Mouse (Mus musculus): Measurements from ENCODE around the gene Tmem253. TPM values are rescaled to one million over a fixed set of nuclear protein-coding genes. Genes with fewer than 3 reads are reported as not detected.

Tmem253 gene
- total RNA-seq, 2 experiments from 2014 or later = 0.84 to 1.2 TPM

DNA sequence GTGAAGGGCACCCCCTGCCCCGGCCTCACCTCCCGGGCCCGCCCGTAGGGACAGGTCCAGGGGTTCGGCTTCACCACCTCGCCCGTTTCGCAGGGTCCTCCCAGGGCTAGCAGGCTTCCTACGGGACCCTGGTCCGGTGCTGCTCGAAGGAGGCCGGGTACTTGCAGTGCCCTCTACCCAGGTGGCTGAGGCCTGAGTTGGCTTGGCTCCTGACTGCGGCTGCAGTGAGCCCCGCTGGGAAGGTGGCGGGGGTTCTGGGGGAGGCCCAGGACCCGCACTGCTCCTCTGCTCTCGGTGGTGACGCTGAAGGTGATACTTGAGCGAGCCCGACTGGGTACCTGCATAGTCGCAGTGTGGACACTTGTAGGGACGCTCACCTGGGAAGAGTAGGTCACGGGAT is 8.7 kb upstream of the Tmem253 start:
- no peak for DNase-seq (ENCODE audit: low spot score)

- peak; percentile 90 for DNase-seq (ENCODE audit: low spot score)
Observed at GRCm38 (mm10) chr14:52008321-52009203, 6.9 kb upstream of the Tmem253 start.

DNA sequence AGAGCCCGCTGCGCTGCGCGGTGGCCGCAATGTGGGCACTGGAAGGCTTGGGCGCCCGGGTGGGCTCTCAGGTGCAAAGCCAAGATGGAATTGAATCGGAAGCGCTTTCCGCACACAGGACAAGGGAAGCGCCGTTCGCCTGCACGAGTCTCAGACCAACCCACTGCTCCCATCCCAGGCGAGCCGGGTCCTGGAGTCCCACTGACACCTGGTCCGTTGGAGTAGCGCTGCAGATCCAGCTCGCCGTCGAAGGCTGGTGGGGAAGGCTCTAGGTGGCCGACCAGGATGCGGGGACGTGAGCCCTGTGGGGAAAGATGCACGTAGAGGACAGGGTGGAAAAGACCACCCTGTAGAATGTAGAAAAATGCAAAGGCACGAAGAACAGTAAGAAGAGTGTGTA is 6.1 kb upstream of the Tmem253 start:
- no peak for DNase-seq (ENCODE audit: low spot score)

DNA sequence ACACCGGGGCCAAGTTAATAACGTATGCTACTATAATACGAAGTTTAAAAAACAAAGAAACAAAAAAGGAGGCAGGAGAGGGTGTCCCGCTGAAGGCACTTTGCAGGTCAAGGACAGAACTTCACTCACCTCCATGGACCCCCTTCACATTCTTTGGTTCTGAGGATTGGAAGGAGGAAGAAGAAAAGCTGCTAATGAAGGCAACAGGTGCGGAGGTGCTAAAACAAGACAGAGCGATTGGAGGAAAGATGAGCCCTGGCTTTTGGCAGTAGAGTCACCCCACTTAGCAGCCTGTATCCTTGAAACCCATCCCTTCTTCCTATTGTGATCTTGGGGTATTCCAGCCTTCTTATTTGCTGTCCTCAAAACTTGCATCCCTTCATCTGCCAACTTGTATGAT is 5.6 kb upstream of the Tmem253 start:
- no peak for DNase-seq (ENCODE audit: low spot score)

- DNase-seq (ENCODE audit: low spot score) = no peak
Observed at GRCm38 (mm10) chr14:52010446-52011111, 4.9 kb upstream of the Tmem253 start.

GRCm38 (mm10) chr14:52011683-52012082 is 3.8 kb upstream of the Tmem253 start:
- no peak for DNase-seq (ENCODE audit: low spot score)

GRCm38 (mm10) chr14:52012085-52012484 is 3.4 kb upstream of the Tmem253 start:
- no peak for DNase-seq (ENCODE audit: low spot score)

DNA sequence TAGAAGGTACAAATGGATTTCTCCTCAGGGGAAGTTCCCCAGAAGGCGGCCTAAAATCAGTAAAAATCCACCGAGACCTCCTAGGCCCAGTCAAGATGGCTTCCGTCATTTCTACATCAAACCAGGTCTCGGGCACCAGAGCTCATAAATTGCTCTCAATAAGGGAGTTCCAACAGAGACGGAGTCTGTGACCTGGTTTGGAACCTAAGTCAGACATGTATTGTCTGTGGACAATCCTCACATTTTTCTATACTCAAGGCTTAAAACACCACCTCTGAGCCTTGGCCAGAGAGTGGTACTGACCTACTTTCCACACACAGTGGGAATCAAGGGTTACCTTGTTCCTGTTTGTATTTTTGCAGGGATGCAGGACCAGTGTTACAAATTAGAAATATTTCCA is 2.9 kb upstream of the Tmem253 start:
- no peak for DNase-seq (ENCODE audit: low spot score)

- DNase-seq (ENCODE audit: low spot score) = no peak
Observed at GRCm38 (mm10) chr14:52013021-52013610, 2.3 kb upstream of the Tmem253 start.

DNA sequence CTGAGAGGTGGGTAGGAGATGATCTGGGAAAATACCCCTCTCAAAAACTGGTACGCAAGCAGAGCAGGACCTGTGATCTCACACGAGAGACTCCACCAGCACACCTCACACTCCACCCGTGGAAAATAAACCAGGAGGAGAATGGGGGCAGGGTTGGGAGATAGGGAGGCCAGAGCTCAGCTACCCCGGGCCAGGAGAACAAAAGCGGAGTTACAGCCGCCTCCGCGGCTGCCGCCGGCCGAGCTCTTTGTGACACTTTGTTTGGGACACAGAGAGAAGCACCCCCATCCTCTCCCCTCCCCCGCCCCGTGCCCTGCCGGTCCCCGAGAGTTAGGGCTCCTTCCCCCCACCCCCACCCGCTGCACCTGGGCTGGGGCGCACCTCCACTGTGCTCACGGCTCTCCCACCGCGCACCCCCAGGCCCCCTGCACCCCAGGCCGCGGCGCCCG is 1.7 kb upstream of the Tmem253 start:
- DNase-seq (ENCODE audit: low spot score) = no peak

DNA sequence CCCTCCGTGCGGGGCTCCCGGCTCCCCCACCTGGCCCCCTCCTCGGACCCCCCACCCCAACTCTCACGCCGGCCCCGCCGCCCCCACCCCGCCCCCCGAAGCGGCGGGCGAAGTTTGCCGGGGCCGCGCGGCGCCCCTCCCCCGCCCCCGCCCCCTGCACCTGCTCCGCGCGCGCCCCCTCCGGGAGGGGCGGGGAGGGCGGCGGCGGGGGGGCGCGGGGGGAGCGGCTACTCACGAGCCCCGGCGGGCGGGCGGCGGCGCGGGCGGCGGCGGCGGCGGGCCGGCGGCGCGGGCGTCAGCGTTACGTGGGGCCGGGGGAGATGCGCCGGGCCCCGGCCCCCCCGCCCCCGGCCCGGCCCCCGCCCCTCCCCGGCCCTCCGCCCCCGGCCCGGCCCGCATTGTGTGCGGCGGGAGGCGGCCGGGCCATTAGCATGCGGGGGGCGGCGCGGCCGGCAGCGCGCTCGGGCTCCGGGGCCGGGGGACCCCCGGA is 1.1 kb upstream of the Tmem253 start:
- no peak for DNase-seq (ENCODE audit: low spot score)

GRCm38 (mm10) chr14:52014761-52015311 is 622 bp upstream of the Tmem253 start:
- peak; percentile 42 for DNase-seq (ENCODE audit: low spot score)

- DNase-seq (ENCODE audit: low spot score) = no peak
Observed at GRCm38 (mm10) chr14:52016625-52017405, 1.4 kb downstream of the Tmem253 start.

DNA sequence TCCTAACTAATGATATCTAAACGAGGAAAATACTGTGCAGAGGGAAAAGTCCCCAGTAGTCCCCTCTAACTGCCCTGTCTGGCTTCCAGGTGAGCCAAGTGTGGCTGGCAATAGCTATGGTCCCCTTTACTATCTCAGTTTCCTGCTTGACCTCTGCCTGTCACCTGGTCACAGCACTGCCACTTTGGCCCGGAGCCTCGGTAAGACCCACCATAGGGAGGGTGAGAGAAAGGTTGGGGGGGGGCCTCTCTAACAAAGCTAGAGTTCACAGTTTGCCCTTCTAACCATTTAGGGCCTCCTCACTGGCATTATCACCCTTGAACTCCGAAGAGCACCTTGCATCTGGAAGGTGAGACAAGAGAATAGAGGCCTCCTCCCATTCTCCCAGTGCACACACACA is 2.2 kb downstream of the Tmem253 start:
- no peak for DNase-seq (ENCODE audit: low spot score)

DNA sequence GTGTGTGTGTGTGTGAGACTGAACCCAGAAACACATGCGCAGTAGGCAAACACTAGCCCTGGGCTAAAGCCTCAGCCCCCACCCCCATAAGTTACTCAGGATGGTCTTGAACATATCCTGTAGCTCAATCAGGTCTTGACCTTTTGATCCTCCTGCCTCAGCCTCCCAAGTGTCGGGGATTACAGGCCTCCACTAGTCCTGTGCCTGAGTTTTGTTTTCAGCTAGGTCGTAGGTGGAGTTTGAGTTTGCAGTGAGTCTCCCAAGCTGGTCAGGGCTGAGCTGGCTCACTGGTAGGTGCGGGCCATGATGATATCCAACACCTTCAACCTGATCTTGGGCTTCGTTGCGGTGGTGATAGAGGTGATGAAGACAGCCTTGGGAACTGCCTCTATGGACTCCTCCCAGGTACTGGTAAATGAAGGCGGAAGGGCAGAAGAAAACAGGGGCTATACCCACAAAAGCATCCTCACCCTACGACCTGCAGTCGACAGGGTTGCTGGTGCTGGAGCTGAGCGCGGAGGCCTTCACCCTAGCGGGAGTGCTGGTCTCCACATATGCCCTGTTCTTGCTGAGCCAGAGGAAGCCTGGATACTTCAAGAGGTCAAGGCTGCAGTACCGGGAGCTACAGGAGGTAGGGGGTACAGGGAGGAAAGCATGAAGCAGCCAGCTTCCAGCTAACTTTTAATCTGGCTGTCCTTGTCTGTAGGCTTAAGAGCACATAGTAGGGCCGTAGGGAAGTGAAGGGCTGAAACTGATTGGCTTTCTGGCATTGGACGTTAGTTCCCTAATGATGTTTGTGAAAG is 3.0 kb downstream of the Tmem253 start:
- DNase-seq (ENCODE audit: low spot score) = no peak

GRCm38 (mm10) chr14:52019051-52019589 is 3.7 kb downstream of the Tmem253 start:
- no peak for DNase-seq (ENCODE audit: low spot score)

DNA sequence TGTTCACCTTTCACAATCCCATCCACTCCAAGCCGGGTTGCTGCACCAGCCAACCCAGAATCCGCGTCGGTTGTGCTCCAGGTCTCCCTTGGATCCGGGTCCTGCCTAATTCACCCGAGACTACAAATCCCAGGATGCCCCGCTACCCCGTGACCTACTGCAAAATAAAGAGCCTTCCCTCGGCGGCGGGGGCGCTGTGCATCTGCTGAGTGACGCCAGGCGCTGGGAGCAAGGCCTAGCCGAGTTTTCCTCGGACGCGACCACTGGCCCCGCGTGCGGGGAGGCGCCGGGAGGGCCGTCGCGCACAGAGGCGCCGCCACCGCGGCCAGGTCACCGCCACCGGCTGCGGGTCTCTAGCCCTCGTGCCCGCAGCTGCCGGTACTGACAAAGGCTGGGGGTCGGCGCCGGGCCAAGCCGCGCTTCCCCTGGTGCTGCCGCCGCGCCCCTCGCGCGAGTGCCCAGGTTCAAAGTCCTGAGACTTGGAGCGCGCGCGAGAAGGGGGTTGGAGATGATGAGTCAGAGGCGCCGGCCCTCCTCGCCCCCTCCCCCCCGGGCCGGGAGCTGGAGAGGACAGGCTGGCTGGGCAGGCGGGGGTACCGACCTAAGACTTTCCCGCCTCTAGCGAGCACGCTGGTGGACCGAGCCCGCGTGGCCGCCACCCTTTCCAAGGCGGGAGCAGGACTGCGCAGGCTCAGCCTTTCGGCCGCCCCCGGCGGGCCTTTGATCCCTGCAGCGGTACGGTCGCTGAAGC is 4.3 kb downstream of the Tmem253 start:
- peak; percentile 97 for DNase-seq (ENCODE audit: low spot score)

DNA sequence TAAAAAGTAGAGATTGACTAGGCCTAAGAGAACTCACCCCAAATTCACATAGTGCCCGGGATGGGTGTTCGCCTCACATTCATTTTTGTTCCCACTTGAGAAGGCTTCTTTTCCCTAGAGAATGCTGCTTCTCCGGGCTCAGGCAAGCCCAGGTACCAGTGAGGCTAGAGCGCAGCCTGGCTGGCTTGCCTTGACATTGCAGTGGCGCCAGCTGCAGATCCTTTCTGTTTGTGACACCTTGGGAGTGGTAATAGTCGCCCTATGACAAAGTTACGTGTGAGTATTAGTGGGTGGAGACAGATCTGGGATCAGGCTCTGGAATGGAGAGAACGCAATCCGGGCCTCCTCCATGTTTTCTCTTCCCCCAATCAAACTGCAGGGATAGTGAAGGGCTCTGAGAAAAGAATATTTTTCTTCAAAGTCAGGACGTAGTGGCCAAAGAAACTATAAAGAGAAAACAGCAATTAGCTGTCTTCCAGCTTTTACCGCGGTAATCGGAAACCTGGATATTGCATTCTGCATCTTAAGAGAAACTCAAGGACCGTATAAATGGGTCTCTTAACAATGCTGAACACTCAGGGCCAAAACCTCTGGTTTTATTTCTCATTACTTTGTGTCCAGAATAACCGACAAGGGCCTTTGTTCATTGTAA is 5.2 kb downstream of the Tmem253 start, which contains the start of gene Zfp219:
Zfp219 (minus strand) TSS at position 248 of the 652 bp plus-strand sequence.
- peak; percentile 76 for DNase-seq (ENCODE audit: low spot score)

GRCm38 (mm10) chr14:52021138-52021529 is 5.7 kb downstream of the Tmem253 start:
- no peak for DNase-seq (ENCODE audit: low spot score)
